Mouse (Mus musculus) kidney, embryonic 14.5 days (tissue): ENCODE results near the gene Cryba1. TPM values are rescaled to one million over a fixed set of nuclear protein-coding genes. Genes with fewer than 3 reads are reported as not detected.

Experiments
- polyA plus RNA-seq: library from polyadenylated mRNA; unstranded; fragments of >200 nt; fragmentation: Nextera tagmentation; extraction: Ambion mirVana; gene quantifications from 2 replicates; pipeline ENCODE4 v1.2.1, GENCODE M21; 2014

Cryba1 gene
- polyA plus RNA-seq, 1 experiment from 2014 or later: not detected

Other genes starting within 250 kb of the Cryba1 start
- 6.8 and 8.6 TPM in 2 replicates for gene Ankrd13b, start 235.6 kb downstream of the Cryba1 start, polyA plus RNA-seq
- gene Git1, start 231.7 kb downstream of the Cryba1 start, polyA plus RNA-seq: 18.1 and 19.3 TPM in 2 replicates
- gene Abhd15, start 210.2 kb downstream of the Cryba1 start, polyA plus RNA-seq: 1.4 and 2.6 TPM in 2 replicates
- gene Trp53i13, start 209.3 kb downstream of the Cryba1 start, polyA plus RNA-seq: 36.9 and 37.4 TPM in 2 replicates
- gene Gm10392, start 206.1 kb downstream of the Cryba1 start, polyA plus RNA-seq: not detected in 2 replicates
- gene Taok1, start 117.5 kb downstream of the Cryba1 start, polyA plus RNA-seq: 21.4 and 23.7 TPM in 2 replicates
- gene Nufip2, start 39.1 kb downstream of the Cryba1 start, polyA plus RNA-seq: 9.2 and 9.7 TPM in 2 replicates
- gene Myo18a, start 38.0 kb upstream of the Cryba1 start, polyA plus RNA-seq: 19.1 and 21.1 TPM in 2 replicates
- gene Gm10277, start 62.5 kb upstream of the Cryba1 start, polyA plus RNA-seq: 0.92 and 1.4 TPM in 2 replicates
- gene Pipox, start 168.8 kb upstream of the Cryba1 start, polyA plus RNA-seq: 3.2 and 6.2 TPM in 2 replicates
- not detected in 2 replicates for gene Sez6, start 205.5 kb upstream of the Cryba1 start, polyA plus RNA-seq